Mouse (Mus musculus): ENCODE measurements around the gene Rnf185. TPM values are rescaled to one million over a fixed set of nuclear protein-coding genes. Genes with fewer than 3 reads are reported as not detected.

The Rnf185 gene
- polyA plus RNA-seq (2017; shearing (Covaris generic)) = 33.7 TPM

DNA sequence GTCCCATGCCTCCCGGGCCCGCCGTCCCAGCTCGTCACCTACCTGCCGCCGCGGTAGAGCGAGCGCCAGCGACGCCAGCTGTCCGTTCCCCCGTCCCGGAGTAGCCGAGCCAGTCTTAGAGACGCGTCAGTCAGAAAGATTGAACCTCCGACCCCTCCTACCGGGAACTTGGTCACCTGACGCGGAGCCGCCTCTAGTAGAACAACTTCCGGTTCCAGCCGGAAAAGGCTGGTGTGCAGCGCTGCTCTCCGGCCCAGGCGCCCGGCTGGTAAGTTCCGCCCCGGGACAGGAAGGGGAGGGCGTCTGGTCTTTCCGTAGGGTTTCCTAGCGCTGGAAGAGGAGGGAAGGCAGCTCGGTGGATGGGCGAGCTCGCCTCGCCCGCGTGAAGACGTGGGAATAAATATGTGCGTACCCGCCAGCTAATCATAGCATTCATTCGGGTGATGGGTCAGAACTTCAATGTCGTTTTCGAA is at the start of gene Rnf185:
Rnf185 (minus strand) TSS at position 197 of the 473 bp plus-strand sequence.

DNA sequence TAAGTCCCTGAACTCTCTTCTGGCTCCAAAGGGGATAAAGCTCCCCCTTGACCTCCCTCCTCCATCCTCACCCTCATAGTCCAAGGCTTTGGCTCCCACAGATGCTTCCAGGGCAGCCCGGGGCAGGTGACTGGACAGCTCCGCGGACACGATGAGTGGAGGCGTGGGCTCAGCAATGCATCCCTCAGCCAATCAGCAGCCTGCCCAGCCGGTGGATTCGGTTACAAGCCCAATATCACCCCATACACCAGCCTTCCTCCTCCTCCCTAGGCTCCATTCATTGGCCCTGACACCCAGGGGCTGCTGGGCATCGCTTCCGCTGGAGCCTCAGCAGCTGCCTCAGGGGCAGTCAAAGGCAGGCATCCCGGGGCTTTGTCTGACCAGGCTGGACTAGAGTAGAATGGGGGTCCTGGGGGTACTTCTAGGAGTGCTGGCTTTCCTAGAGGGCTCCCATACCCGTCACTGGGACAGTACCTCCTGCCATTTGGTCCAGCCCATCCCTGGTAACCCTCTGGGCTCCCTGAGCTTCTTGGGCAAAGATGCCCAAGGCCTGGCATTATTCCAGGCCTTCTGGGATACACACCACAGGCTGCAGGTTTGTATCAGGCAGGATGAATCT is 35.9 kb upstream of the Rnf185 start, which contains the start of gene Pla2g3:
Pla2g3 (plus strand) TSS at position 333 of the 619 bp plus-strand sequence.

DNA sequence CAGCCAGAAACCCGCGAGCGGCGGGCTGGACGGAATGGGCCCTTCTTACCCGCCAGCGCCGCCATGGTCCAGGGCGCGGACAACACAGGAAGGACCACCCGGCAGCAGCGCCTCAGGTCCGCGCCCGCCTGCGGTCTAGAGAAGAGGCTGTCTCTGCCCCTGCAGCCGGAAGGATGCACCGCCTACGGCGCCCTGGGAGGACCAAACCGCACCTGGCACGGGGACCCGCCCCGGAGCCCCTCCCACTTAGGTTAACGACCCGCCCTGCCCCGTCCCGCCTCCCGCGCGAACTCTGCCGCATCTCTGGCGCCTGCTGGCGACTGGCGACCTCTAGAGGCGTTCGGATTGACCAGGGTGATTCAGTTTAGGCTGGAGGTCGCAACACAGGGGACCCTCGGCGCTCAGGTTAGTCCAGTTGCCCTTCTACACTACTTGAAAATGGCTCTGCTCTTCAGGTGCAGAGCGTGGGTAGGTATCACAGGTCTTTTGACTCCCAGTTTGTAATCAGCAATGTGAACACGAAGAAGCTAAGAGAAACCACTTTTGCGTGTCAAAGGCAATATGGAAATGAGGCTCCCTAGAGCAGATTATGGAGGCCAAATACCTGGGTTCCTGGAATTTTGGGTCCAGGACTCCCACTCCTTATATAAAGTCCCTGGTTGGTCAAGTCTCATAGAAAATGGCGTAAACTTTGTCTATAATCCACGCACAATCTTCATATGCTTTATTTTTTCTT is 43.0 kb downstream of the Rnf185 start, which contains the start of gene Limk2:
Limk2 (minus strand) TSS at position 193 of the 736 bp plus-strand sequence.

Other genes starting within 250 kb of the Rnf185 start
- 30.4 TPM for gene Eif4enif1, start 250.0 kb downstream of the Rnf185 start, polyA plus RNA-seq (2017; shearing (Covaris generic))
- 115 TPM for gene Drg1, start 185.9 kb downstream of the Rnf185 start, polyA plus RNA-seq (2017; shearing (Covaris generic))
- 66.5 TPM for gene Patz1, start 163.5 kb downstream of the Rnf185 start, polyA plus RNA-seq (2017; shearing (Covaris generic))
- 438 TPM for gene Pik3ip1, start 122.0 kb downstream of the Rnf185 start, polyA plus RNA-seq (2017; shearing (Covaris generic))
- 73.9 TPM for gene Limk2, start 43.2 kb downstream of the Rnf185 start, polyA plus RNA-seq (2017; shearing (Covaris generic))
- gene Pla2g3, start 35.9 kb upstream of the Rnf185 start, polyA plus RNA-seq (2017; shearing (Covaris generic)) = not detected
- gene Inpp5j, start 52.5 kb upstream of the Rnf185 start, polyA plus RNA-seq (2017; shearing (Covaris generic)) = not detected
- gene Selenom, start 62.3 kb upstream of the Rnf185 start, polyA plus RNA-seq (2017; shearing (Covaris generic)) = not detected
- 0.17 TPM for gene Smtn, start 88.2 kb upstream of the Rnf185 start, polyA plus RNA-seq (2017; shearing (Covaris generic))
- gene Morc2a, start 196.8 kb upstream of the Rnf185 start, polyA plus RNA-seq (2017; shearing (Covaris generic)) = 34.4 TPM